Mouse (Mus musculus) cerebellum, adult 2 months (tissue): ENCODE measurements around the gene AC161166.1.
"Not testable (repeated sequence)": the region's sequence is repeated elsewhere in the genome, so short reads cannot be mapped to it uniquely, and the experiment has no call there.

Experiments
- CTCF ChIP-seq: fragments of 200-500 bp; IDR thresholded peaks from 2 replicates; pipeline ENCODE4 v1.5.1; 2011; ENCODE audit warnings: low read depth, mild to moderate bottlenecking, control low read depth, low read length, moderate library complexity, borderline replicate concordance; ENCODE audit not compliant: insufficient read depth
- POLR2A ChIP-seq: fragments of 200-500 bp; IDR thresholded peaks from 2 replicates; pipeline ENCODE4 v1.6.1; 2011; ENCODE audit warnings: low read length, control low read depth, borderline replicate concordance; ENCODE audit not compliant: insufficient read depth

- TF ChIP-seq CTCF, result peak; percentile 29; the same call in 1 of the 2 replicates
- not testable (repeated sequence) for TF ChIP-seq POLR2A
These were observed 4.1 kb upstream of the AC161166.1 start for GRCm38 (mm10) chr7:24516319-24516718.
